Mouse (Mus musculus) neutrophil, adult 65 days (primary cell): ENCODE data around the gene Tchh. TPM values are rescaled to one million over a fixed set of nuclear protein-coding genes. Genes with fewer than 3 reads are reported as not detected.

Experiments
- total RNA-seq: library from RNA; stranded (reverse); gene quantifications from 2 replicates; pipeline ENCODE4 v1.2.4, GENCODE M21; 2023

The Tchh gene
- 1.00 and 1.5 TPM in 2 replicates for total RNA-seq

GRCm38 (mm10) chr3:93442030-93442429 is at the start of gene Tchh:
TSS of gene Tchh (plus strand) at chr3:93442330.

DNA sequence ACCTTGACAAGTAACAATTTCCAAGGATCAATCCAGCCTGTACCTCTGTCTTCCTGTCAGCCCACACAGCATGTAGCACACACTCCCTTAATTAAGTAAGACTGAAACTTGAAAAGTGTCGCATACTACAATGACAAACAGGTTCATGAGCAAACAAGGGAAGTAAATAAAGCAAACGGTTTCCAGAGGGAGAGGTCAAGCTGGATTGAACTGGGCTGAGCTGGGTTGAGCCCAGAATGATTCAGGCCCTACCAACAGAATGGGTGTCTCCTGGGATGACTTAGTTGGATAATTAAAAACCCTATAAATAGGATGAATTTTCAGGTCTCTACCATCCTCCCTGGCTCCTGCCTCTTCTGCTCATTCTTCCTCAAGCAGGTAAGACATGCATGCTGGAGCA is 48.8 kb upstream of the Tchh start, which contains the start of gene Rptn:
Gene Rptn, plus strand, starts transcription at position 334 of the 400 bp plus-strand sequence.

DNA sequence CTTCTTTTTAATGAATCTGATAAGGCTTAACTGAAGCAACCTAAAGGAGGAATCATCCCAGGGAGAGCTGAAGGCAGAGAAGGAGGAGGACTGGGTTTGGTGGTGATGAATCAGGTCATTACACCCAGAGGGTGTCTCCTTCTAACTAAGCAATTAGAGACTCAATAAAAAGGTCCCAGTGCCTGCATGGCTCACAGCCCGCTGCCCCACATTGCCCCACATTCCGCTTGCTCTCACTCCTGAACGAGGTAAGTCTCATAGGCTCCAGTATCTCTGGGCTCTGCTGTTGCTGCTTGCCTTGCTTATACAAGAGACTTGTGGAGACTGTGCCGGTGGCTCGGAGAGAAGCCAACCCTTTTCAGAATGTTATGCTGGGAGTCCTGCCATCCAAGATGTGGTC is 26.4 kb downstream of the Tchh start, which contains the start of gene Tchhl1:
Gene Tchhl1, plus strand, starts transcription at position 194 of the 400 bp plus-strand sequence.

Other genes starting within 250 kb of the Tchh start
- gene Flg2, start 245.1 kb upstream of the Tchh start, total RNA-seq, result not detected in 2 replicates
- not detected in 2 replicates for gene Flg, start 168.8 kb upstream of the Tchh start, total RNA-seq
- gene Hrnr, start 122.6 kb upstream of the Tchh start, total RNA-seq, result not detected in 2 replicates
- gene Rptn, start 48.6 kb upstream of the Tchh start, total RNA-seq, result not detected in 2 replicates
- not detected in 2 replicates for gene Tchhl1, start 26.4 kb downstream of the Tchh start, total RNA-seq
- 2,944 and 4,056 TPM in 2 replicates for gene S100a11, start 78.2 kb downstream of the Tchh start, total RNA-seq
- gene S100a10, start 112.8 kb downstream of the Tchh start, total RNA-seq, result 202 and 238 TPM in 2 replicates
- gene Tdpoz2, start 210.4 kb downstream of the Tchh start, total RNA-seq, result not detected in 2 replicates
- not detected in 2 replicates for gene Tdpoz1, start 234.0 kb downstream of the Tchh start, total RNA-seq